Mouse (Mus musculus) hindbrain, embryonic 10.5 days (tissue): ENCODE data around the gene Mgst2. TPM values are rescaled to one million over a fixed set of nuclear protein-coding genes. Genes with fewer than 3 reads are reported as not detected.
A peak's percentile ranks its signal among the peaks of the same experiment; 100 is the strongest.

Experiments used
- DNase-seq: peaks from one replicate; pipeline ENCODE4 v3.0.0-alpha.2; 2017; ENCODE audit warnings: low spot score
- H3K27ac ChIP-seq: fragments of 300-500 bp; sonication (generic); 2 replicates; pipeline ENCODE4 v1.5.1; 2016; ENCODE audit warnings: mild to moderate bottlenecking, moderate library complexity
- H3K27me3 ChIP-seq: fragments of 300-500 bp; sonication (generic); 2 replicates; pipeline ENCODE4 v1.6.1; 2016; ENCODE audit warnings: mild to moderate bottlenecking; ENCODE audit not compliant: poor library complexity, insufficient read depth, severe bottlenecking
- H3K36me3 ChIP-seq: fragments of 300-500 bp; sonication (generic); 2 replicates; pipeline ENCODE4 v1.6.1; 2016; ENCODE audit warnings: mild to moderate bottlenecking, moderate library complexity
- H3K4me1 ChIP-seq: fragments of 300-500 bp; sonication (generic); replicated peaks from 2 replicates; pipeline ENCODE4 v1.6.1; 2016; ENCODE audit warnings: mild to moderate bottlenecking
- H3K4me3 ChIP-seq: fragments of 300-500 bp; sonication (generic); 2 replicates; pipeline ENCODE4 v1.5.1; 2016; ENCODE audit warnings: mild to moderate bottlenecking, moderate library complexity
- H3K9me3 ChIP-seq: fragments of 300-500 bp; sonication (generic); 2 replicates; pipeline ENCODE4 v1.6.1; 2016; ENCODE audit warnings: mild to moderate bottlenecking, moderate library complexity
- WGBS: fragments of 180-500 bp; shearing (Covaris S2); methylation state at CpG from one replicate; pipeline ENCODE4 v1.1.7; 2016; 5-methylcytosine and 5-hydroxymethylcytosine counted together
- polyA plus RNA-seq: library from polyadenylated mRNA; unstranded; fragments of >200 nt; fragmentation: Nextera tagmentation; extraction: Ambion mirVana; gene quantifications from 2 replicates; pipeline ENCODE4 v1.2.1, GENCODE M21; 2016

Gene Mgst2
- polyA plus RNA-seq, 1 experiment from 2014 or later = not detected

DNA sequence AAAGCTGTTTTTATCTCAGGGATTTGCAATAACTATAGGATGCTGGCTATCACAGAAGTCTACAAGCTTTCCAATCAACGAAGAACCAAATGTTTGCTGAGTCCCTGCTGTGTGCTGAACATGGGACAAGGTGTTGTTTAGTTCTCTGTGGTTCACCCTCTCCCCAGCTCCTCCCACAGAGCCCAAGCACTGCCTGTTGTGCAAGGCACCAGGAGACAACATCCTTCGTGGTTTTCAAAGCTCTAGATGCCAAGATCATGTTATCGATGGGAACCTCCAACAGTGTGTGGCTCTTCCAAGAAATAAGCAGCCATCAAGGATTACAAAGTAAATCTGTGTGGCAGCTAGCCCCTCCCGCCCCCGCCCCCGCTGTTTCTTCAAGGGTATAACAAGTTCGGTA is 70.5 kb downstream of the Mgst2 start:
- WGBS = 91% methylated on average over 7 of the region's 7 CpGs
- Histone ChIP-seq H3K4me3 (no peak overlapping the region), H3K9me3 (no peaks in the 10 kb centered on the region), H3K36me3 (no peaks in the 10 kb centered on the region), H3K27me3 (no peaks in the 10 kb centered on the region), H3K27ac (peak overlapping the region; percentile 14; the same call in 1 of the 2 replicates), H3K4me1 (peaks cover 34% of the 10 kb centered on the region)
- no peak for DNase-seq

DNA sequence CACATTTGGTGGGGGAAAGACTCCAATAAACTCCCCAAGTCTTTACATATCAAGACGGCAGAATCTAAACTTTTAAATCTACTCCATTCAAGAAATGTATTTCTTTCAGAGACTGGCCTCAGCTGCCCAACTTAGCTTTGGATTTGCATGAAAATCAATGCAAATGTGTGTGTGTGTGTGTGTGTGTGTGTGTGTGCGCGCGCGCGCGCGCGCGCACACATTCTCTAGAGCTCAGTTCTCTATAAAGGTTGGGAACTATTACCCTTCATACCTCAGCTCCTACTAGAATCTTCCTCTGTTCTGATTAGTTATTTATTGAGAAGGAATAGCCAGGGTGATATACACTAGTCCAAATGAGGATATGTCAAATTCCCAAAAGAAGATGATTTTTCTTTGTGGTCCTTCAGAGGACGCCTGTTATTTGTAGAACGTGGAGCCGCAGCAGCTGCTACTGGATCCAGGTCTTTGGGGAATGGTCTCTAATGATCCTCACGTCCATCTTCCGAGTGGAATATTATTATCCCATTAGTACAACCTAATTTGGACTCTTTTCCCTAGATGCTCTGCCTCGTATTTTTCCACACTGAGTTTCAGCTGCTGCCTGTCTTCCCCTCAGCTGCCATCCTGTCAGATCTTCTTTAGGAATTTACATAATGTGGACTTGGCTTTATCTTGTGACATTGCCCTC is 71.9 kb downstream of the Mgst2 start:
- Histone ChIP-seq H3K4me1 (peaks cover 33% of the 10 kb centered on the region), H3K4me3 (no peak overlapping the region), H3K9me3 (no peaks in the 10 kb centered on the region), H3K36me3 (no peaks in the 10 kb centered on the region), H3K27ac (peak overlapping the region; percentile 70), H3K27me3 (no peaks in the 10 kb centered on the region)
- WGBS = 84% methylated on average over 16 of the region's 16 CpGs
- no peak for DNase-seq

Other genes starting within 250 kb of the Mgst2 start
- gene Naa15, start 245.2 kb upstream of the Mgst2 start, polyA plus RNA-seq = 53.2 and 64.6 TPM in 2 replicates
- gene Rab33b, start 176.4 kb upstream of the Mgst2 start, polyA plus RNA-seq = 11.8 and 14.4 TPM in 2 replicates
- 3.0 and 3.2 TPM in 2 replicates for gene Setd7, start 99.5 kb upstream of the Mgst2 start, polyA plus RNA-seq